Mouse (Mus musculus): ENCODE results near the gene Il17rd.
A peak's percentile ranks its signal among the peaks of the same experiment; 100 is the strongest.

The Il17rd gene

DNA sequence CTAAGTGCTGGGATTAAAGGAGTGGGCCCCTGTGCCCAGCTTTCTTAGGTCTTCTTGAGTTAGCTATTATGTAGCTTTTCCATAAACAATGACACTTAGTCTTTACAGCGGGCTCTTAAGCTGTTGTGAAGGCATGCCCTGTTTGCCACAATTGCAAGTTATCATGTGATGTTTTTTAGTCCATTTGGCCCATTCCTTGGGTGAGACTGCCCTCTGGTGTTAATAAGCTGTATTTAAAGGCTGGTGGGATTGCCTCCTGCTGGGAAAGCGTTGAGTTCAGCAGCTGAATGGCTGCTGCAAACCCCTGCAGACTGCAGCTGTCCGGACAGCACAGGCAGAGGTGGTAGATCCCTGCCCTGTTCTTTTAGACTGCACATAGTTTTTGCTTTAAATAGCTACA, 58.0 kb downstream of the Il17rd start:
- DNase-seq = no peak

DNA sequence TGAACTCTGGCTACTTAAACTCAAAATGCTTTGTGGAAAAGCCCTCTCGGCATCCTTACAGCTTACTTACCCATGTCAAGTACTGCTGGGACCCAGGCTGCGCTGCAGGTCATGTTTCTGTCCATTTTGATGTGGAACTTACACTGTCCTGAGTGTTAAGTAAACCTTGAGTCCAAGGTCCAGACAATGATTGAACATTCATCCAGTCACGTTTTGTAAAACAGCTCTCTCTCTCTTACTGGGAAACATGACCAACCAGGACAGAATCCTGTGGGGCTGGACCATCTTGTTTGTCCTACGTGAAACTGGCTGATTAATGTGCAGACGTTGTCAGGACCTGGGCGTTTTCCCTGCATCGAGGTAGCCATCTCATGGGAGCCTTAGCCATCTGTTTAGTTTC, 63.0 kb downstream of the Il17rd start:
- no peak for DNase-seq

DNA sequence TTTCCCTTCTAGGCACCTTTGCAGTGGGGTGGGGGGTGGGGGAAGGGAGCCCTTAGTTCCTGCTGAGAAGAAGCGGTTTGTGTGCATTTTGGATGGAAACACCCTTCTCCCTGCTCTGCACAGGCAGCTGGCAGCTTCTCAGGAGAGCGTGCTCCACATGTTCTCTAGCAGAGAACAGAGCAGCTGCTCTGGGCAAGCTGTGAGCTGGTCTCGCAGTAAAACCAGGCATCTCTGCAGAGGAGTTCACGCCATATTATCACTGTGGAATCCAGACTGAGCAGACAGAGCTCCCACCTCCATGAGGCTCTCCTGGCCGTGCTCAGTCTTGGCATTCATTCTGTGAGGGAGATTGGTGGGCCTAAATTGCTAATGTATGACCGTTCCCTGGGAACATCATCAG, 64.0 kb downstream of the Il17rd start:
- no peak for DNase-seq

DNA sequence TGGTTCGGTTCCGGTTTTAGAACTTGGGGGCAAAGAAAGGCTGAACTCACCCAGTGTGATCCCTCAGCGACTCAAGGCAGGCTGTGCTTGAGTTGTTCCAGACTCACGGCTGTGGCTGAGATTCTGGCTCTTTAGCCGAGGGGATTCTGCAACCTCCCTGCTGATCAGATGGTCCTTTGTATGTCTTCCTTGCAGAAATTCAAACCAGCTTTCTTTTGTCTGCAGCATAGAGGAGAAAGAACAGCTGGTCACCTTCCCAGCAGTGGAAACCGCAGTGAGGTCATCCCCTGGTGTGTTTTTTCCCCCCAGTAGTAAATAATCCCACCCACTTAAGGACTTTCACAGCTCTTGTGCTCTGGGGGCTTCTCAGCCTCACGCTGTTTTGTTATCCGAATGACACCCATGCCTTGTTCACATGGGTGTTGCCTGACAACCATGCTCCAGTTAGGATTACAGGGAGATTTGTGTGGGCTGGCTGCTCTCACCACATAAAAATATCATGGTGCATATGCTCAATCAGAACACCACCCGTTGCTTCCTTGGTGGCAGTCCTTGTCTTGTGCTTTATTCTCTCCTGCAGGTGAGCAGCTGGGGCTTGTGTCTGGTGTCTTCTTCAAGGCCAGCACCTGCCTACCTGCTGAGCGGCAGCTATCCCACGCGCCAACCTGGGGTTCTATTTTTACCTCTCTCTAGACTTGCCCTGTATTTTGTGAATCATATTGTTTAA, 67.2 kb downstream of the Il17rd start:
- DNase-seq = no peak

DNA sequence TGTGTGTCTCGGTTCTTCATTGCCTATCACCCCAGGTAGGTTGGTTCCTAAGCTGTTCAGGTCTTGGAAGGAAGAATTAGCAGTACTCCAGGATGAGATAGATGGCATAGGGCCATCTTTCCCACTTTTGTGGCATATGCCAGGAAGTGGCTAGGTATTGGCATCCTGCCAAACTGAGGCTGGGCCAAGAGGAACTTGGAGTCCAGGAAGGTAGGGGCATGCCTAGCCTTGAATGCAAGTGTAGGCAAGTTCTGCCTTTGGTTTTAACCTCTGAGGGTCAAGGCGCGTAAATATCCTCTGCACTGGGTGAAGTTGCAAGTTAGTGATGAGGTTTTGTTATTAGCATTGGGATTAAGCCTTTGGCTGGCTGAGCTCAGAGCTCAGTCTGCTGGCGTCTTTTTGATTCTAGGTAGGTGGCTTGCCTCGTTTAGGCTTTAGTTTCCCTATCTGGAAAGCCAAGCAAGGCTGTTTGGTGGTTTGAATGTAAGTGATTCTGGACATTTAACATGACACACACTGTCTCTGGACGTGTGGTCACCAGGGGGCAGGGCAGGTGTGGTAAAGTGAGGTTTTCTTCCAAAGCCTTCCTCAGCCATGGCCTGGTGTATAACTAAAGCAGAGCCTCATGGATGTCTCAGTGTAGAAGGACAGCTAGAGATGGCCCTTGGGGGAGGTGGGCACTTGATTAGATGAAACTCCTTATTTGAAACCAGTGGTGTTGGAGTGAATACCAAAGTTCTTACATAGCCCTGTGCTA, 70.2 kb downstream of the Il17rd start:
- DNase-seq = no peak

DNA sequence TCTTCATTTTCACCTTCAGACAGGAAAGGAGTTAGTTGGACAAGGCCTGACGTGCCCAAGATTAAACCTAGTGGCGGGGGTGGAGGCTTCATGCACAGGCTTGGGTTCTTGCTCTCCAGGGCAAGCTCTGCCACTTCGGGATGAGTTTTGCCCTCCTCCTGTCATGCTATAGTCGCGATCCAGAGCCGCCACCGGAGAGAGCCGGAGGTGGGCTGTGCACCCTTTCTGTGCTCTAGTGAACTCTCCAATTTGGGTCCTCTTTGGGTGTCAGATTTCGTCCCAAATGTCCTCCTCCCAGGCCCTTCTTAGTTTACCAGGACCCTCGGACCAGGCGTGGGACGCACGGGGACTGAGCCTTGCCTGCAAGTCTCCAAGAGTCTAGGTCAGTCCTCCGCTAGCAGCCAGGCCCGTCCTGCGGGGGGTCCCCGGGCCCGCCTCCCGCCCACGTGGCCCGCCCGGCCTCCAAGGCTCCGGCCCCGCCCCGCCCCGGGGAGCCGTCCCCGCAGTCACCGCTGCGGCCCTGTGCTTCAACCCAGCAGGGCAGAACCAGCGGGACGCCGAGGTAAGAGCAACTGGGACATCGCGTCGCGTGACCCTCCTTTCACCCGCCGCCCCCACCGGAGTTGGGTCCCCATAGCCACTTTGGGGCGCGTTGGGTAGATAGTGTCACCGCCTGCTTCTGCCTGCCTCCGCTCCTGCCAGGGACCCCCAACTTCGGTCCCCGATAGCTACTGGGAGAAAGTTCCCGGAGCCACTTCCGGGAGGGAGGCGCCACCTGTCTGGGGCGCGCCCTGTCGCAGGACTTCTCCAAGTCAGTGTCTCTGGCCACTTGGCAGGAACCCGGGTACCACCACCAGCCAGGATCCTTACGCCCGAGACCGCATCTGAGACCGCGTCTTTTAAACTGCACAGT, 75.9 kb downstream of the Il17rd start, which contains the start of gene Arhgef3:
TSS of gene Arhgef3 (plus strand) at position 538 of the 913 bp plus-strand sequence.
- DNase-seq = peak; percentile 42 to 46

DNA sequence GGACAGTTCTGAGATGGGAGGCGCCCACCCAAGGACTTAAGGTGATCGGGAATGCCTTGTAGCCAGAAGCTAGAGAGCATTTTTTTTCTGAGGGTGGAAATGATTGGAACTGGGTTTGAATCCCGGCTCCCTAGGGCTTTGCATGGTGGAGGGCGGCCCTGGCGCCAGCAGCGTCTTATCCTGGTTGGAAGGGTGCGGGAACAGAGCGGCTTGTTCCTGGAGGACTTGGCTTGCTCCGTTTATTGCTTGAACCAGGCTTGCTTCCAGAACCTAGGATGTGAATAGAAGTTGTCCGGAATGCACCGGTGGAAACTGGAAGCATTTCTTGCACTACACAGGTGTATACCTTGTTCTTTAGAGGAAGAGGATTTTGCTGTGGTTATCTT, 76.5 kb downstream of the Il17rd start:
- DNase-seq = no peak

DNA sequence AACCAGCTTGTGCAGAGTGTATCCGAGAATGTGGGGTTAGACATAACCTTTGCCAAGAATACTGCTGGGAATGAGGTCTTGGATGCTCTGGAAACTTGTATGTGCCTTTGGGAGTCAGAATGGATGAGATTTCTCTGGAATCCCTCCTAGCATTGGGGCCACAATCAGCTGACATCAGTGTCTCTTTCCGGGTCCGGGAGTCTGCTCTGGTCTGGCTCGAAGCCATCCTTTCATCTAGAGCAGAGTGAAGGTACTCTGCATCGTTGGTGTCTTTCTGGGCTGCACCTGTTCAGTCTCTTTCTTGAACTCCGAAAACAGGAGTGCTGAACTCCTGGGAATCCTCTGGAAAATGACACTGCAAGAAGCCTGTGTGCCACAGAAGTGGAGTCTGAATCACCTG, 77.2 kb downstream of the Il17rd start:
- DNase-seq = no peak

DNA sequence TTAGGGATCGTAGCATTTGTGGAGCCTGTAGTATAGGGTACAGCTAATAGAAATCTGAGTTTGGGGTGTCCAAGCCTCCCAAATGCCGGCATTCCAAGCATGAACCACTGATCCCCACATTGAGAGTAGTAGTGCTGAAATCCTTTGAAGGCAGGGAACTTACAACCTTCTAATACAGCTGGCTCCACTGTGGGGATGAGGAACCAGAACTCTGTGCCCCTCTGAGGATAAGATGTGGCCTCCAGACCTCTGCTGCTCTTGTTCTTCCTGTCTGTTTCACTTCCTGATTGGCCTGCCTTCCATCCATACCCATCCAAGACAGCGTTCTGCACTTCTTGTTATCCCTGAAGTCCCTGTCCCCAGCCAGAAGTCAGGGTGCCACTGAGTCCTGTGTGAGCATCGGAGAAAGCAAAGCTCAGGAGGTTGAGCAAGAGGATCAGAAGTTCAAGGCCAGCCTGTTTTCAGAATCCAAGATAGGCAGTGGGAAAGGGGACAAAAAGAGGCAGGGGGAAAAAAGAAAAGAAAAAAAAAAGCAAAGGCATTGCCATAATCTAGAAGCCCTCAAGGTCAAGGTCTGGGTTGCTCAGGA, 77.9 kb downstream of the Il17rd start:
- DNase-seq = no peak

DNA sequence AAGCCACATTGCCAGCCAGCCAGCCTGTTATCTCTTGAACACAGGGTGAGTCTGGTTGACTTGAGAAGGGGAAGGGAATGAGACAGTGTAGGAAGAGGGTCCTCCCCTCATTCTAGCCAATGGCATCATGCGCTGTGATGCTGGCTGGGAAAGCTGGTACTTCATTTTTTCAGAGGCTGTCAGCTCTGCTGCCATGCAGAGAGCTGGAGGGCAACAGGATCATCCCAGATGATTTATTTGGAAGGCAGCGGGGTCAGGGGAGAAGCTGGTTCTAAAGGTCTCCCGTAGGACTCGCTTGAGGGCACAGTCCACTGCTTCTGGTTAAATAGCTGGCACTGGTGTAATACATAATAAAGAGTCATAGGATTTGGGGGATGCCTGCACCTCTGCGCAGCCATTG, 79.8 kb downstream of the Il17rd start:
- no peak for DNase-seq

DNA sequence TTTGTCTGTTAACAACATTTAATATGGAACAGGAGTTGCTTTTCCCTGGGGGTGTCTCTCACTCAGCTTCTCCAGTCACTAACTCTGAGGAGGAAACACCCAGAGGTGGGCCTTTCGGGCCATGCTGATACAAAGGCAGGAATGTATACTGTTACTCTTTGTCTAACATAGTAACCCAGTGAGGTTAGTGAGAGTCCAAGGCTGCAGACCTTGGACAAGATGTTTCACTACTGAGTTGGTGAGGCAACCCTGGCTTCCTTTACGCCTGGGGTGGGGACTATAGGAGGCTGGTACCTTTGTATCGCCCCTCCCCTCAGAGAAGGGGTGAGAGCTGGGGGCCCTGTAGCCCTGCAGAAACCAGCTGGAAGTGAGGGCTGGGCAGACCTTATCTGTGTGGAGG, 83.9 kb downstream of the Il17rd start:
- no peak for DNase-seq

DNA sequence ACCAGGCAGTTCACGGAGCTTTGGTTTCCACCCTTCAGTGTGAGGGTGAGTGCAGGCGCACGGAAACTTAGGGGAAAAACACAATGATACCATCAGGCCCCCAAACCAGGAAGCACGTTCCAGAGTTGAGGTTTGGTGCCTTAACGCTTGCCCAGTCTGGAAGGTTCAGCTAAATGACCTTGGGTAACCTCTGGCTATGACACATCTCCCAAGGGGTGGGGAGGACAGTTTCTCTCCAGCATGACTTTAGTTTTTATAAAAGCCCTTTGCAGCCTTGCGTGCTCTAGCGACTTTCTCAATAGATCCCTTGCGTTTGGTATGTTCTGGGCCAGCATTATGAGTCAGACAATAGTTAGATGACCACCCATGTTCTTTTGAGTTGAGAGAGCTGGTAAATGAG, 84.8 kb downstream of the Il17rd start:
- no peak for DNase-seq

DNA sequence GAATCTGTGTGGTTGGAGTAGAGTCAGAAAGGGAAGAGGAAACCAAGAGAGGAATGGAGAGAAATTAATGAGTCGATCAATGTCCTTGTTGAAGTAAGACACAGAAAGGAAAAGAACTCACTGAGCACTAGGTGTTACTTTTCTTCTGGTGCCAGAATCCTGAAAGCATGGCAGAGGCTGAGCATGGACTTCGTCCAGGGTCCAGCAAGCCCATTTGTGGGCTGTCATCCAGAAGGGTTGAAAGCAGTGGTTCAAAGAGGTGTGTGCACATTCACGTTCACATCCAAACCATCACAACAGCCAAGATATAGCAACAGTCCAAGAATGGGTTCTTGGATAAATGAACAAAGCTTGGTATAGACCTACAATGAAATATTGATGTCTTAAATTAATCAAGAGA, 91.3 kb downstream of the Il17rd start:
- DNase-seq = no peak

DNA sequence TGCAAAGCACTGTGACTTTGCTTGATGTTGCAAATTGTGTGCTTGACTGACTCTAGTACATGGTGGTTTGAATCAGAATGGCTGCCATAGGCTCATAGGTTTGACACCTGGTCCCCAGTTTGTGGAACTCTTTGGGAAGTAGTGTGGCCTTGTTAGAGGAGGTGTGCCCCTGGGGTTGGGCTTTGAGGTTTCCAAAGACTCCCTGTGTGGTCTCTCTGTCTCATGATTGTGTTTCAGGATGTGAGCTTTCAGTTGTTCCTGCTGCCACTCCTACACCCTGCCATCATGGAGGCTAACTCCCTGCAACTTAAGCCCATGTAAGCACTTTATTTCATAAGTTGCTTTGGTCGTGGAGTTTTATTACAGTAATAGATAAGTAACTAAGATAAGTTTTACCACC, 91.9 kb downstream of the Il17rd start:
- DNase-seq = no peak

DNA sequence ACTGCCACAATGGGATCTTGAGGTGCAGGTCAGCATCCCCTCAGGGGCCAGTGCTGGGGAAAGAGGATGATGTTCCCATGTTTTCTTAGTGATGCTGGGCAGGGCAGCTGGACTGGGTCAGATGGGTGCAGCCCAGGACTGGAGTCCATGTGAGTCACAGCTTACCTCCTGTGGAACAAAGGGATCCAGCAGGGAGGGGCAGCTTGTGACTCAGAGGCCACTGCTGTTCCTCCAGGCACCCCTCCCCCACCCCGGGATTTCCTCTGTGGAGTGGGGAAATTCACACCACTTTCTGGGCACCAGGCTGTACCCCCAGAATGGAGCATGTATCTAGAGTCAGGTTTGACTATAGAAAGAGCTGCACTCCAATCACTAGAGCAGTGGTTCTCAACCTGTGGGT, 92.8 kb downstream of the Il17rd start:
- DNase-seq = no peak

DNA sequence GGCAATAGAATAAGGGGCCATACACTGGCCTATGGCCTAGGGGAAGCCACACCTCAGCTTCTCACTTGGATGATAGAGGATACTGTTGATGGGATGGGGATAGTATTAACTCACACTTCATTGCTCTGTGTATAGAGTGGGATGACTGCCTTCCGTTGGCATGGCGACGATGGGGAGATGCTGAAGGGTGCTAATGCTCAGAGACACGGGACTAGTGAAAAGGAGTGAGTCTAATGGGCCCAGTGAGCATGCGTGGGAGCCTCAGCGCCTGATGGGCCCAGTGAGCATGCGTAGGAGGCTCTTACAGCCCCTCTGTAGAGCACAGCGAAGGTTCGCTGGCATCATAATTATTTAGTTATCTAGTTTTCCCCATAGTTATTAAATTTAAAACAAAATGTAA, 100.2 kb downstream of the Il17rd start:
- no peak for DNase-seq

DNA sequence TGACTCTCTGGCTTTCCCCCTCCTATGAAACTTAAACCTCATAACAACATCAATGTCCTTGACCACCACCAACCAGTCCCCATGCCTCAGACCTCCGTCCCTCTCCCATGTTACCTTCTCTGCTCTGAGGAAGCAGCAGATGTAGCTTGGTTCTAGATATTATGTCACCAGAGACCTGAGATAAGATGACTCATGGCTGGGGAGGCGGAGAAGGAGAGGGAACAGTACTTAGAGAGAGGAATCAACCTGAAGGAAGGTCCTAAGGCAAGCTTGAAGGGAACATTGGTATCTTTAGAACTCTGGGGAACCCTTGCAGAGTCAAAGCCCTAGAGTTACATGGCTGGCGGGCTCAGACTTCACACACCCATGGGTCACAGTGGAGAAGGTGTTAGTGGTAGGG, 101.2 kb downstream of the Il17rd start:
- no peak for DNase-seq

DNA sequence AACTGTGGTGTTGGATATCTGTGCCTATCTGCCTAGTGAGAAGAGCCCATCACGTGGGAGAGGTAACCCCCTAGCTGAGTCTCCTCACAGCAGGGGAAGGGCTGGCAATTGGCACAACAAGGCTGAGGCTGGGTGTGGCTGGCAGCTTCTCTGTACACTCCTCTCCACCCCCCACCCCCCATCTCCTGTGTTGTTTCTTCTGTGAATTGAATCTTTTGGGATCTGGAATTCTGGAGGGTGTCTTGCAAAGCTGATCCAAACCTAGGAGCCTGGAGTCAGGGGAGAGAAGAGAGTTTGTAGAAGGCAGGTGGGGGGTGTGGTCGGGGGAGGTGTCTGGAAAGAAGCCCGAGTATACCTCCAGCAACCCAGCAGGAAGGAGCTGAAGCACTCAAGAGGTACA, 102.7 kb downstream of the Il17rd start:
- no peak for DNase-seq

DNA sequence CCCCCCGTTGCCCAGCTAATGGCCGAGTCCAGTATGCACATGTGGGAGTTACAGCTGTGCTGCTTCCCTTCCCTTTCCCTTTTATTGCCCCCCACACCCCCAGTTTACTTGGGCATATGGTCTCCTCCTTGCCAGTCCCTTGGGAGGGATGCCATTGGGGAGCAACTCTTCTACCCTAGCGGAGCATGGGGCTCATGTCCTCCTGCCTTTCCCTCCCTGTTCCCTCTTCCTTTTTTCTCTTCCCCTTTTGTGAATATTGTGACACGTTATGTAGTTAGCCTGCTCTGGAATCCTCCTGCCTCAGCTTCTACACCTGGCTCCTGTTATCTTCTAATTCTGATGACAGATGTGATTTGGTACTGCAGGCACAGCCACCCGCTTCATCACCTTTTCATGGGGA, 103.9 kb downstream of the Il17rd start:
- DNase-seq = no peak

DNA sequence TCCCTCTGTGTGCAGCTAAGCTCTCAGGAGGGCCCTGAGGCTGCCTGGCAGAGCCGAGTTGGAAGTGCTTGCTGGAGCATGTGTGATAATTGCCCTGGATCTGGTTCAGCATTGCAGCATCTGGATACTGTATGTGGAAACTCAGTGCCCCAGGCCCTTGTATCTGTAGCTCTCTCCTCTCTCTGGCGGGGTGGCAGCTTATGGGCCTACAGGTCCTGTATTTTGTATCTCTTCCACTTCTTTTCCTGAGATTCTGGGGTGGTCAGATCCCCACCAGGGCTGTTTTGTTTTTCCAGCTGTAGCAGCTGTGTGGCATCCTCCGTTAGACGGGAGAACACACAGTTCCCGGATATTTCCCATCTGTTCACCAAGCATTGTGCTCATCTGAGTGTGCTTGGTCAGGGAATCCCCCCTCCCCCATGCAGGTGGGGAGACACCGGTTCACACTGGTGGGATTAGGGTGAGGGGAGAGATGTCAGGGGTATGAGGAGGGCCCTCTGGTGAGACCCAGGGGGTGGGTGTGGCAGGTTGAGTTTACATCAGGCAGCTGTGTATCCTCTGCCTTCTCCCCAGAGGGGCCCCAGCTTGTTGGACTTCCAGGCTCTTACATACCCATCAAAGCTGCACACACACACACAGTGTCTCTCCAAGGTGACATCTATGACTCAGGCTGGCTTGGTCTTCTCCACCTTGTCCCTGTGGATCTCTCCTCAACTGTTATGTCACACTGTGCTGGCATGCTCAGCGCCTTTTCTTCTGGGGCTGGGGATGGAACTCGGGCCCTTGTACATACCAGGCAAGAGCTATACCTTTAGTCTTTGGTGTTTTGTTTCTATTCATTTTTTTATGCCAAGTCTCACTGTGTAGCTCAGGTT, 106.7 kb downstream of the Il17rd start:
- DNase-seq = no peak

DNA sequence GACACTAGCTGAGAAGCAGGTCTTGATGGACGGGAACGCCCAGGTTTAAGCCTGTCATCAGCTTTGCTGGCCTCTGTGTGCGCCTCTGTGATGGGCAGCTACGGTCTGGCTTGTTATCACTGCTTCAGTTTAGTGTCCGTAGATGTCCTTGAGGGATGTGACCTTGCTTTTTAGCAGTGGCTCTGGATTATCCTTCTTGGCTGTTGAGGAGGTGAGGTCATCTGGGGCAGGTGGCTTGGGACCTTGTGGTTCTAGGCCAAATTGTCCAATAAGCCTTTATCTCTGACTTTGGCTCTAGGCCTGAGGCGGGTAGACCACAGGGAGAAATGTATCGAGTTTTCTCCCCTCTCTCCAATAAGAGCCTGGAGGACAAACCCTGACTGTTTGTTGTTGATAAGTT, 109.0 kb downstream of the Il17rd start:
- no peak for DNase-seq

DNA sequence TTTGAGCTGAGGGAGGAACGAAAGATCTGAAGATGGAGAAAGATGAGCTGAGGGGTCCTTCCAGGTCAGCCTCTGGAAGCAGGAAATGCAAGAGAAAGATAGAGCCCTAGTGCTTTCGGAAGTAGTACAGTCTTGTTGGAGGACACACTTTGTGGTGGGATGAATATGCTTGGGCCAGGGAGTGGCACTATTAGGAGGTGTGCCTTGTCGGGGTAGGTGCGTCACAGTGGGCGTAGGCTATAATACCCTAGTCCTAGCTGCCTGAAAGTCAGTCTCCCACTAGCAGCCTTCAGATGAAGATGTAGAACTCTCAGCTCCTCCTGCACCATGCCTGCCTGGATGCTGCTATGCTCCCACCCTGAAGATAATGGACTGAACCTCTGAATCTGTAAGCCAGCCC, 110.7 kb downstream of the Il17rd start:
- no peak for DNase-seq

All from thymus, postnatal 36 days (tissue).